Mouse (Mus musculus): ENCODE measurements around the gene Sec14l5. TPM values are rescaled to one million over a fixed set of nuclear protein-coding genes. Genes with fewer than 3 reads are reported as not detected.

Gene Sec14l5
- 10 to 100 TPM in 1 of 2 experiments, 1 to 10 TPM in 1; 7.6 to 16.1 TPM for total RNA-seq (2021)
- long read RNA-seq, experiment 1, full-length matches to known transcripts: 5 of 38 reads
- long read RNA-seq, experiment 1, partial matches to known transcripts: 5 of 38 reads
- long read RNA-seq, experiment 1, other reads (novel, unspliced or antisense): 28 of 38 reads
- long read RNA-seq, experiment 2, full-length matches to known transcripts: 2 of 11 reads
- long read RNA-seq, experiment 2, partial matches to known transcripts: 4 of 11 reads
- long read RNA-seq, experiment 2, other reads (novel, unspliced or antisense): 5 of 11 reads

DNA sequence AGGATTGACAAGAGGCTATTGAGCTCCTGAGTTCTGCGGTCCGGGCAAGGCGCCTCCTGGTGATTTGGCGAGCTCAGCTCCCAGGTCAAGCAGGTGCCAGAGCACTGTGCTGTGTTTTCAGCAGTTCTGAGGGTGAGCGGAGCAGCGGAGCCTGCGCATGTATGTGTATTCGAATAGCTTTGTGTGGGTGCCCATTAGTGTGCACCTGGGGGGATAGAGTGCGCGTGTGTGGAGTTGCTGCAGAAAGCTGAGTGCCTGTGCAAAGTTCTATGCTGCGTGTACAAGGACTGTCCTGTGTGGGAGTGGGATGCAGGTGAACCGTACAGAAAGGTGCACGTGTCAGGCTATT is at the start of gene Sec14l5:
TSS of gene Sec14l5 (plus strand) at position 73 of the 349 bp plus-strand sequence.
- Histone ChIP-seq H3K27ac (peak within 1 kb of the TSS; percentile 88), H3K4me3 (peak within 1 kb of the TSS; percentile 81)
- TF ChIP-seq CTCF (IDR thresholded peaks at IDR 0.05): peak; percentile 15; the same call in 1 of the 2 replicates
- intact Hi-C loops (cut with DNase I): loop anchor here (2.0 to 5.0 kb wide), 2 partner anchors 38 to 90 kb away; no protein-coding TSS in a partner anchor
- no peak for DNase-seq

DNA sequence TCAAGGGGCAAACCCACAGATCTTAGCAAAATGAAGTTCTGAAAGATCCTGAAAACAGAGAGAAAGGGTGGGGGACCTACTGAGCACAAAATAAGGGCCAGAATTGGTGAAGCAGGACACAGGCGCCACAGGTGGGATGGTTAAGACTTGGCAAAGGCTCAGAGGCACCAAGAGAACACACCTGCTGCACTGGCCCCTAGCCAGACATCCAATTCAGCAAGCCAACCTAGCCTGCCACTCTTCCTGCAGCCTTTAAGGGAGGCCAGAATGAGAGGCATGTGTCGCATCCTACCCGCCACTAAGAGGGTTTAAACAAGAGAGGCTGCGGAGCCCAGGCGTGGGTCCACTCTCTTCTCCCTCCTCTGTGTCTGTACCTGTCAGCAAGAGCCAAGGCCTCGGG is 45.9 kb upstream of the Sec14l5 start:
- no peak overlapping the region for H3K27ac ChIP-seq
- intact Hi-C loops (cut with DNase I): loop anchor here (10.0 kb wide), 1 partner anchor 266 kb away; the partner anchor contains the start of gene 4930562C15Rik

DNA sequence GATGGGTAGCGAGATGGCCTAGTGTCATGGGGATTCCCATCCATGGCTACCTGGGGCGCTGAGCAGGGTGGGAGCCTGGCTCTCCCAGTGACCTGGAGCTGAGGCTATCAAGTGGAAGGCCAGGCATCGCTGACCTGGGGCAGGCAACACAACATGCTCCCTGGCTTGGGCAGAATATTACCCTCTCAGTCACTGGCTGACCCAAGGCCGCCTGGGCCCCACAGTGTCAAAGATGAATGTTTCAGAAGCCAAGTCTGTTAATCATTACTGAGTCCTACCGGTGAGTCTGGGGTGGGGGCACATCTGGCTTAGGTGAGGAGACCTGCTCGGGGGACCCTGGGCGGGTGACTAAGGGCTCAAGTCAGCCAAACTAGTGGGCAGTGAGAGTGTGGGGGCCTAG is 37.0 kb upstream of the Sec14l5 start:
- intact Hi-C loops (cut with DNase I): loop anchor here (10.0 kb wide), 1 partner anchor 275 kb away; the partner anchor contains the start of gene 4930562C15Rik
- no peak for TF ChIP-seq CTCF (IDR thresholded peaks at IDR 0.05)

More for the DNA sequence above, 45.9 kb upstream of the Sec14l5 start:
- no peak for DNase-seq
- no peak overlapping the region for H3K4me3 ChIP-seq
- TF ChIP-seq CTCF (IDR thresholded peaks at IDR 0.05): no peak

DNA sequence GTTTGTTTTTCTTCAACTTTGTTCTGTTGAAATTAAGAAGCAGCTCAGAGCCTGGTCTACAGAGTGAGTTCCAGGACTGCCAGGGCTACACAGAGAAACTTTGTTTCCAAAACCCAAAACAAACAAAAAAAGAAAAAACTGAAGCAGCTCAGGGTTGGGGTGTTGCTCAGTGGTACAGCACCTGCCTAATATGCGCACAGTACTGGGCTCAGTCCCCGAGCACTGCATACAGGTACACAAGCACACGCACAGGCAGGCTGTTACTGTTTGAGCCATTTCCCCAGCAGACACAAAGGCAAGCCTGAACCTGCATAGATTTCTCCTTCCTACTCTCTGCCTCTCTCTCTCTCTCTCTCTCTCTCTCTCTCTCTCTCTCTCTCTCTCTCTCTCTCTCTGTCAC is 35.9 kb upstream of the Sec14l5 start:
- intact Hi-C loops (cut with DNase I): no loop called here
- no peak overlapping the region for H3K4me3 ChIP-seq
- TF ChIP-seq CTCF (IDR thresholded peaks at IDR 0.05): no peak
- no peak for DNase-seq
- no peak overlapping the region for H3K27ac ChIP-seq

More for the DNA sequence above, 37.0 kb upstream of the Sec14l5 start:
- Histone ChIP-seq H3K27ac (no peak overlapping the region), H3K4me3 (no peak overlapping the region)
- no peak for DNase-seq

DNA sequence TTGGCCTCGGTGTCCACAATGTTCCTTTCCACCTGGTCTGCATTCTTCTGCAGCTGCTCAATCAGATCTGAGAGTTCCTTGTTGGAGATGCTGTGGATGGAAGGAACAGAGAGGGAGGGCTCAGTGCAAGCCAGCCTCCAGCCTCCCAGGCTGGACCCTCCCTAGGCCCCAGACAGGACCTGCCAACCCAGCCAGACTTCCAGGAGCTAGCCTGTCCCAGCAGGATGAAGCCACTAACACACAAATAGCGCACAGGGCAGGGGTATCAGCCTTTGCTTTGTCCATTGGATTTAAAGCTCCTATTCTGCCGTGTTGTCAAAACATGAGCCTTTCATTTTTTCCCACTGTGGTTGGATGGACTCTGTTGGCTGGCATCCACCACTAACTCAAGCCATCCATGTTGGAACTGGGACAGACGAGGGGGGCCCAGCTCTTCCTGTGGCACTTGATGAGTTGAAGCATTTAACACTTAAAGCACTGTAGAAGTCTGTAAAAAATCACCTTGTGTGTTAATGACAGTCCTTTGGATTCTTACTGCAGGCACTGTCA is 33.8 kb upstream of the Sec14l5 start:
- intact Hi-C loops (cut with DNase I): no loop called here
- H3K4me3 ChIP-seq: no peak overlapping the region
- no peak for TF ChIP-seq CTCF (IDR thresholded peaks at IDR 0.05)
- H3K27ac ChIP-seq: no peak overlapping the region
- no peak for DNase-seq

DNA sequence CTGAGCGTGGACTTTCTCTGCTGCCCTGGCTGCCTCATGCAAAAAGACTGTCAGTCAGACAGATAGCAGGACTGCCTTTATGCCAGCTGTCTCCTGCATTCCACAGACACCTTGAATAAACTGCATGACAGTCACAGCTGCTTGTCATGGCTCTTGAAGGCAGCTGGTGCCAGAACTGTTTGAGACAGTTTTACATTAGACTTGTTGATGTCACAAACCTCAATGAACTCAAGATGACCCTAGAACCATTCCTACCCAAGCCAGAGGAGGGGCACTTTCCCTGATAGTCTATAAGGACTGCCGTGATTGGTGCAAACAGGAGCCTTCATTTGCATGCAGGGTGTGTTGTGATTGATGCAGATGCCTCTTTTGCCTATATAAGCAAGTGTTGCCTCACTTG is 33.3 kb upstream of the Sec14l5 start:
- no peak for TF ChIP-seq CTCF (IDR thresholded peaks at IDR 0.05)
- no peak overlapping the region for H3K27ac ChIP-seq

DNA sequence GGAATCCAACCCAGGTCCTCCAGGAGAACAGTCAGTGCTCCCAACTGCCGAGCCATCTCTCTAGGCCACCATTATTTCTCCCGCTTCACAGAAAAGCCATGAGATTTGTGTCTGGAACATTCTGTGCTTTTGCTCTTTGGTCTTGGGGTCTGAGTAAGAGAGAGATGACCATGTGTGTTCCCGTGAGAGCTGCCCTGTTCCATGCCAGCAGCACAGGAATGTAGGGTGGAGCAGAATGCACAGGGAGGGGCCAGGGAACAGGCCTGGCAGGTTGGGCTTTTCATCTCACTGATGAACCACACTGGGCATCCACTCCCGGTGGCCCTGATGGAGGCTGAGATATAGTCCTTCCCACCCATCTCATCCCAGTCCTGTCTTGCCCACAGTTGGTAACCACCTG is 27.5 kb upstream of the Sec14l5 start:
- Histone ChIP-seq H3K27ac (no peak overlapping the region), H3K4me3 (no peak overlapping the region)
- intact Hi-C loops (cut with DNase I): no loop called here
- DNase-seq: no peak
- no peak for TF ChIP-seq CTCF (IDR thresholded peaks at IDR 0.05)

More for the DNA sequence above, 33.3 kb upstream of the Sec14l5 start:
- intact Hi-C loops (cut with DNase I): no loop called here
- DNase-seq: no peak
- H3K4me3 ChIP-seq: no peak overlapping the region

DNA sequence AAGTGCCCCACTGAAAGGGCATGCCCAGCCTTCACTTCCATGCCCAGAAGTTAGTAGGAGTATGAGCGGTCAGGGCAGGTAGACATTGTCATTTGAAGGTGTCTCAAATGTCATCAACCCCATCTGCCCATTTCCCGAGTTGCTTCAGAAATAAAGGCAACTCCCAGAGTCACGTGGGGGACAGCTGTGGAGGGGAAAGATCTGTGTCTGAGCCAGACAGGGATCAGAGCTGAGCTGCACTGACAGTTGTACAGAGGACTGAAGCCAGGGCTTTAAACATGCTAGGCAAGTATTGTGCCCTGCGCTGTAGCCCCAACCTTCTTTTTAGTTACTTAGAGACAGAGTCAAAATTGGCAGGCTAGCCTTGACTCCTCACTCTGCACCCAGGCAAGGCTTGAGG is 27.1 kb upstream of the Sec14l5 start:
- Histone ChIP-seq H3K4me3 (no peak overlapping the region), H3K27ac (no peak overlapping the region)
- DNase-seq: no peak
- TF ChIP-seq CTCF (IDR thresholded peaks at IDR 0.05): no peak
- intact Hi-C loops (cut with DNase I): no loop called here

DNA sequence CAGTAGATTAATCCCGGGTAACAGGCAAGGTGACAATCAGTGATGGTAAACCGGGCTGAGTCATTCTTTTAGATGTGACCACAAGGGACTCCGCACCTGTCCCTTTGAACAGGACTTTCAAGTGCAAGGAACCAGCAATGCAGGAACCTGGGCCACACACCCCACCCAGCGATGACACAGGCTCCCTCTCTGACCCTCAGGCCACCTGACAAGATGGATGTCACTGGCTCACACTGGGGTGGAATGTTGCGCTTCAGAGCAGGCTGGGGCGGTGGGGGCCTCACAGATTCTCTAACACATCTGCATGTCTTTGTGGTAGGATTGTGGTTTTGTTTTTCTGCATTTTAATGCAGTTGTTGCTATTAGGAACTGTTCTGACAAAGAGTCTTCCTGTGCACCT is 23.4 kb upstream of the Sec14l5 start:
- Histone ChIP-seq H3K27ac (no peak overlapping the region), H3K4me3 (no peak overlapping the region)
- no peak for DNase-seq
- TF ChIP-seq CTCF (IDR thresholded peaks at IDR 0.05): no peak
- intact Hi-C loops (cut with DNase I): no loop called here

DNA sequence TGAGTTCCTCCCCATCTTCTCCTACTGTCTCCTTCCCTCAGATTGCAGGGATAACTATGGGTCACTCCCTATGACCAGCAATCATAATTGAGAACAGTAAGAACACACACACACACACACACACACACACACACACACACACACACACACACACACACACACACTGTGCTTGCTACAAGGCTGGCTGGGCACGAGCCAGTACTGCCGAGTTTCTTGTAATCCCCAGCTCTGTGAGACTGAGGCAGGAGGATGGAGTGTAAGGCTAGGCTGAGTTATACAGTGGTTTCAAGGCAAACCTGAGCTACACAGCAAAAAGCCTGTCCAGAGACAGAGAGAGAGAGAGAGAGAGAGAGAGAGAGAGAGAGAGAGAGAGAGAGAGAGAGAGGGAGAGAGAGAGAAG is 16.7 kb upstream of the Sec14l5 start:
- no peak for TF ChIP-seq CTCF (IDR thresholded peaks at IDR 0.05)
- no peak for DNase-seq
- H3K27ac ChIP-seq: no peak overlapping the region
- H3K4me3 ChIP-seq: no peak overlapping the region
- intact Hi-C loops (cut with DNase I): no loop called here

DNA sequence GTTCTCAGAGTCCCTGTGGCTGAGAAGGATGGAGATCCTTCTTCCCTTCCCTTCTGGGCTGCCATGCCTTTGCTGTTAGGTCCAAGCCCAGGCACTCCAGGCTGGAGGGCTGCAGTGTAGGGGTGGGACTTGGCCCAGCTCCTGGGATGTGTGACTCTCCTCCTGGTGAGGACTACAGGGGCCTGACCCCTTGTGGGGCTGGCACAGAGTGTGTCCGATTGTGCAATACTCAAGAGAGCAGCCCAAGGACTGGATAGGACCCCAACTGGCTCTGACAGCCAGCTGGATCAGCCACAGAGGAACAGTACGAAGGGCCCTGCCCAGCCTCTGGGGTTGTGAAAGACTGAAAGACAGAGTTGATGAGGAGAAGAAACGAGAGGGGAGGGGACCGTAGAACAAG is 16.1 kb upstream of the Sec14l5 start:
- H3K27ac ChIP-seq: peak overlapping the region; percentile 79
- peak; percentile 89 for DNase-seq
- peak overlapping the region; percentile 75 for H3K4me3 ChIP-seq
- intact Hi-C loops (cut with DNase I): no loop called here
- TF ChIP-seq CTCF (IDR thresholded peaks at IDR 0.05): no peak

DNA sequence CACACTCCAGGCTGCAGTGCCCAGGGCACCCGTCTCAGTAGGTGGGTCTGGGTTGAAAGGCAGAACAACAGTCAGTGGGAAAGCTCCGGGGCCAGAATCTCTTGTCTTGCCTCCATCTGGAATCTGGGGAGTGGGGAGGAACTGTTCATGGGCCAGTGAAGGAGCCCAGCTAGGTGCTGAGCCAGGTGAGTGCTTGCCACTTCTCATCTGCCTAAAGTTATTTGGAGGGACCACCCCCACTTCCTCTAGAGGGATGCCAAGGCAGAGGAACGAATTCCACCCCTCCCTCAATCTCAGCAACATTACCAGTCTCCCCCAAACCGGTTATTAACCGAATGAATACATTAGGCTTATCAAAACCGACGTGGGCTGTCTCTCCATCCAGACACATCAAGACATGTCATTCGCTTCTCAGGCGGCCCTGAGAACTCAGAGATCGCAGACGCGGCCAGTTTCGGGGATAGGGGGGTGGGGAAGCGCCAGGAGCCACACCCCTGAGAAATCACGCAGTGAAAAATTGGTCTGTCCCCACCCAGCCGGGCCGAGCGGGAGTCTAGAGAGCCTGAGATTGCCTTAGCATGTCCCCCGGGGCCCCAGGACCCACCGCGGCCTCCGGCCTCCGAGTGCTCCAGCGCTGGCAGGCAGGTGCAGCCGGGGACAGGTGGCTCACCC is 15.5 kb upstream of the Sec14l5 start:
- Histone ChIP-seq H3K4me3 (peak overlapping the region; percentile 75), H3K27ac (peak overlapping the region; percentile 79)
- DNase-seq: peak; percentile 62
- intact Hi-C loops (cut with DNase I): no loop called here
- TF ChIP-seq CTCF (IDR thresholded peaks at IDR 0.05): no peak

DNA sequence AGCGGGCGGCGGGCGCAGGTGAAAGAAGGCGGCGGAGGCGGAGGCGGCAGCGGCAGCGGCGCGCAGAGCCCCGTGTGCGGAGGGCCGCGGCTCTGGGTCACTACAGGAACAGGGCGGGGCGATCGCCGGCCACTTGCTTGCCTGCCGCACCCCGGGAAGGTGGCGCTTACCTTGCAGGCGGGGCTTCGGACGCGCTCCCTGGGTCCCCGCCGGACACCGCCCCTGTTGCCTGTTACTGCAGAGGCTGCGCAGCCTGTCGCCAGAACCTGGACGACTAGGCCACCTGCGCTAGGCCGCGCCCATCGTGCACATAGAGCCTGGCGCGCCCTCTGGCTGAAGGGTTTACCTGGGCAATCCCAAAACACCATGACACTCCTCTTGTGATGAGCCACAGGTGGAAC is 14.5 kb upstream of the Sec14l5 start, which contains the start of gene Ppl:
TSS of gene Ppl (minus strand) at position 21 of the 401 bp plus-strand sequence.
- DNase-seq: peak; percentile 79
- H3K4me3 ChIP-seq: peak within 1 kb of the TSS; percentile 75
- TF ChIP-seq CTCF (IDR thresholded peaks at IDR 0.05): peak; percentile 26; the same call in 1 of the 2 replicates
- peak within 1 kb of the TSS; percentile 79 for H3K27ac ChIP-seq
- intact Hi-C loops (cut with DNase I): no loop called here
